Mouse (Mus musculus) limb, embryonic 15.5 days (tissue): ENCODE measurements at regions not wholly inside any gene's neighbourhood (a gene's known extent, or its start where the extent isn't known, plus 50 kb on each side); places are given as distances from the start of the nearest gene placed in this dataset.

Experiments
- ATAC-seq: fragments of 200-750 bp; cut with Nextera tagmentation; 2 replicates; pipeline ENCODE4 v1.8.0; 2017; ENCODE audit warnings: low read depth, moderate TSS enrichment; ENCODE audit not compliant: insufficient number of reproducible peaks, low FRiP score, low TSS enrichment
- H3K27ac ChIP-seq: fragments of 300-500 bp; sonication (generic); 2 replicates; pipeline ENCODE4 v1.5.1; 2015; ENCODE audit warnings: moderate library complexity, mild to moderate bottlenecking, inconsistent platforms
- H3K27me3 ChIP-seq: fragments of 300-500 bp; sonication (generic); 2 replicates; pipeline ENCODE4 v1.6.1; 2015; ENCODE audit warnings: inconsistent platforms
- H3K36me3 ChIP-seq: fragments of 300-500 bp; sonication (generic); 2 replicates; pipeline ENCODE4 v1.6.1; 2015; ENCODE audit warnings: inconsistent platforms
- H3K4me1 ChIP-seq: fragments of 300-500 bp; sonication (generic); 2 replicates; pipeline ENCODE4 v1.6.1; 2015; ENCODE audit warnings: inconsistent platforms
- H3K4me2 ChIP-seq: fragments of 300-500 bp; sonication (generic); 2 replicates; pipeline ENCODE4 v1.6.1; 2015; ENCODE audit warnings: mild to moderate bottlenecking, inconsistent platforms
- H3K4me3 ChIP-seq: fragments of 300-500 bp; sonication (generic); 2 replicates; pipeline ENCODE4 v1.5.1; 2015; ENCODE audit warnings: mild to moderate bottlenecking, inconsistent platforms
- H3K9ac ChIP-seq: fragments of 300-500 bp; sonication (generic); 2 replicates; pipeline ENCODE4 v1.6.1; 2015; ENCODE audit warnings: inconsistent platforms
- H3K9me3 ChIP-seq: fragments of 300-500 bp; sonication (generic); 2 replicates; pipeline ENCODE4 v1.6.1; 2016; ENCODE audit warnings: inconsistent platforms
- WGBS: fragments of 180-500 bp; shearing (Covaris S2); methylation state at CpG from one replicate; pipeline ENCODE4 v1.1.7; 2015; 5-methylcytosine and 5-hydroxymethylcytosine counted together

DNA sequence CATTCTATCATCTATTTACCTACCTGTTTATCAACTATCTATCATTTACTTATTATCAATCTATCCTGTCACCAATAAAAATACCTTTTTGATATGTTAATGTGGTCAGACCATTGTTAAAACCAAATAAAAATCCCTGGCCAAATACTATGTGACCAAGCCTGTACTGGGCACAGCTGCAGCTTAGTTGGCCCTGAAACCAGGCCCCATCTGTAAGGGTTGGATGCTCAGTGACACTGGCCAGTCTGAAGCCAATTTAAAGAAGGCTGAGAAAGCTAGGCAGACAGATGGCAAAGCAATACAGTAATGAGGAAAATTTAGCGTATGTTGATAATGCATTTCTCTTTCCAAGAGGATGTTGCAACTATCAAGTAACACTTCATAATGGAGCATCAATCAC lies 217.8 kb downstream of the Samd5 start:
- Histone ChIP-seq H3K4me1 (no peaks in the 10 kb centered on the region), H3K9me3 (no peaks in the 10 kb centered on the region), H3K4me3 (no peak overlapping the region), H3K4me2 (no peak overlapping the region), H3K27ac (no peak overlapping the region), H3K36me3 (no peaks in the 10 kb centered on the region), H3K9ac (no peak overlapping the region), H3K27me3 (no peaks in the 10 kb centered on the region)
- 84% methylated on average over 1 of the region's 1 CpGs for WGBS
- no peak for ATAC-seq

- H3K27ac ChIP-seq = no peak overlapping the region
- ATAC-seq = no peak
- H3K4me2 ChIP-seq = no peak overlapping the region
- H3K4me1 ChIP-seq = no peaks in the 10 kb centered on the region
- 44% methylated on average over 4 of the region's 4 CpGs for WGBS
- no peaks in the 10 kb centered on the region for H3K27me3 ChIP-seq
- H3K9me3 ChIP-seq = no peaks in the 10 kb centered on the region
- no peak overlapping the region for H3K4me3 ChIP-seq
- H3K36me3 ChIP-seq = no peaks in the 10 kb centered on the region
- H3K9ac ChIP-seq = no peak overlapping the region
Measured at GRCm38 (mm10) chr10:9439072-9439471, 235.9 kb downstream of the Samd5 start.

GRCm38 (mm10) chr10:9438366-9438765 lies 236.6 kb downstream of the Samd5 start:
- no peak for ATAC-seq
- Histone ChIP-seq H3K27ac (no peak overlapping the region), H3K4me3 (no peak overlapping the region), H3K36me3 (no peaks in the 10 kb centered on the region), H3K9ac (no peak overlapping the region), H3K4me1 (no peaks in the 10 kb centered on the region), H3K4me2 (no peak overlapping the region), H3K27me3 (no peaks in the 10 kb centered on the region), H3K9me3 (no peaks in the 10 kb centered on the region)
- WGBS = 40% methylated on average over 4 of the region's 4 CpGs

GRCm38 (mm10) chr10:9429085-9429484 lies 245.9 kb downstream of the Samd5 start:
- Histone ChIP-seq H3K4me2 (no peak overlapping the region), H3K4me1 (no peaks in the 10 kb centered on the region), H3K9me3 (no peaks in the 10 kb centered on the region), H3K27me3 (no peaks in the 10 kb centered on the region), H3K4me3 (no peak overlapping the region), H3K27ac (no peak overlapping the region), H3K9ac (no peak overlapping the region), H3K36me3 (no peaks in the 10 kb centered on the region)
- ATAC-seq = no peak
- 96% methylated on average over 2 of the region's 2 CpGs for WGBS

DNA sequence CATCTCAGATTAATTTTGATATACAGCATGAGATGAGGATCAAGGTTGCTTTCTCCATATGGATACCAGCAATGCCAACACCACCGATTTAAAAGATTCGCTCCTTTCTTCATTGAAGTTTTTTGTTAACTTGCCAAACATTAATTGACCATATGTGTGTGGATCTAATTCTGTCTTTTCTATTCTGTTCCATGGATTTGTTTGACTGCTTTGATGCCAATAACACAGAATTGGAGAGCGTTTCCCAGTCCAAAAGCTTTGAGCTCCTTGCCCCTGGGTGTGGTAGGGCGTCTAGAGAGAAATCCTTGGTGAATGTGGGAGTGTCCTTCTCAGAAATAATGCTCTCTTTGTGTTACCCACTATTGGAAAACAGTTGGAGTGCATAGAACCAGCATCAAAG lies 254.3 kb downstream of the Samd5 start:
- no peaks in the 10 kb centered on the region for H3K36me3 ChIP-seq
- no peak overlapping the region for H3K9ac ChIP-seq
- no peak overlapping the region for H3K4me3 ChIP-seq
- H3K27me3 ChIP-seq = no peaks in the 10 kb centered on the region
- H3K4me2 ChIP-seq = no peak overlapping the region
- ATAC-seq = no peak
- 59% methylated on average over 4 of the region's 4 CpGs for WGBS
- no peak overlapping the region for H3K27ac ChIP-seq
- no peaks in the 10 kb centered on the region for H3K9me3 ChIP-seq
- no peaks in the 10 kb centered on the region for H3K4me1 ChIP-seq

DNA sequence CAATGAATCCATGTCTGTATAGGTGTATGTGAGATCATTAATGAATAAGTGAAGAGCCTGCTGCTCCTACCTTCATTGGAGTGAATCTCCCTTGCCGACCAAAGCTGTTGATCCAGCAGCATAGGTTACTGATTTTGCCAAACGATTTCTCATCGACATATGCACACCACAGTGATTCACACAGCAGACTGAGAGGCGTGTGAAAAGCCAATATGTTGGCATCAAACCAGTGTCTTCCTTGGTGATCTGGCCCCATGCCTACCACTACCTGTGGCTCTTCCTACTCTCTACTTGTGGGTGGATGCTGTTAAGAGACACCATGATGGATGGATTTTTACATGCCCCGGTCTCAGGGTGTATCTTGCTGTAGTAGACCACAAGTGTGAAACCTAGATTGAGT lies 258.3 kb downstream of the Samd5 start:
- no peaks in the 10 kb centered on the region for H3K4me1 ChIP-seq
- no peaks in the 10 kb centered on the region for H3K36me3 ChIP-seq
- H3K4me3 ChIP-seq = no peak overlapping the region
- no peaks in the 10 kb centered on the region for H3K9me3 ChIP-seq
- 92% methylated on average over 5 of the region's 5 CpGs for WGBS
- no peak for ATAC-seq
- no peaks in the 10 kb centered on the region for H3K27me3 ChIP-seq
- H3K27ac ChIP-seq = no peak overlapping the region
- no peak overlapping the region for H3K9ac ChIP-seq
- no peak overlapping the region for H3K4me2 ChIP-seq

- no peak overlapping the region for H3K27ac ChIP-seq
- no peaks in the 10 kb centered on the region for H3K27me3 ChIP-seq
- no peaks in the 10 kb centered on the region for H3K9me3 ChIP-seq
- no peak overlapping the region for H3K4me2 ChIP-seq
- no peaks in the 10 kb centered on the region for H3K4me1 ChIP-seq
- no peak overlapping the region for H3K4me3 ChIP-seq
- no peaks in the 10 kb centered on the region for H3K36me3 ChIP-seq
- no peak overlapping the region for H3K9ac ChIP-seq
- ATAC-seq = no peak
- WGBS = 43% methylated on average over 4 of the region's 4 CpGs
Measured at GRCm38 (mm10) chr10:9406101-9406500, 268.9 kb downstream of the Samd5 start.

- no peak for ATAC-seq
- Histone ChIP-seq H3K27ac (no peak overlapping the region), H3K4me1 (0 out of 2 replicates have a peak, but pooled peaks cover 3% of the 10 kb centered on the region), H3K4me3 (no peak overlapping the region), H3K9ac (no peak overlapping the region), H3K4me2 (no peak overlapping the region), H3K36me3 (no peaks in the 10 kb centered on the region), H3K27me3 (no peaks in the 10 kb centered on the region), H3K9me3 (no peaks in the 10 kb centered on the region)
- 83% methylated on average over 2 of the region's 2 CpGs for WGBS
Measured at GRCm38 (mm10) chr10:9405417-9405816, 269.6 kb downstream of the Samd5 start.

GRCm38 (mm10) chr10:9404963-9405362 lies 270.0 kb downstream of the Samd5 start:
- ATAC-seq = no peak
- Histone ChIP-seq H3K4me2 (no peak overlapping the region), H3K9ac (no peak overlapping the region), H3K27me3 (no peaks in the 10 kb centered on the region), H3K36me3 (no peaks in the 10 kb centered on the region), H3K9me3 (no peaks in the 10 kb centered on the region), H3K4me1 (0 out of 2 replicates have a peak, but pooled peaks cover 3% of the 10 kb centered on the region), H3K27ac (no peak overlapping the region), H3K4me3 (no peak overlapping the region)
- 82% methylated on average over 6 of the region's 6 CpGs for WGBS

- Histone ChIP-seq H3K4me1 (0 out of 2 replicates have a peak, but pooled peaks cover 3% of the 10 kb centered on the region), H3K4me3 (no peak overlapping the region), H3K4me2 (no peak overlapping the region), H3K27me3 (no peaks in the 10 kb centered on the region), H3K27ac (no peak overlapping the region), H3K9me3 (no peaks in the 10 kb centered on the region), H3K36me3 (no peaks in the 10 kb centered on the region), H3K9ac (no peak overlapping the region)
- 47% methylated on average over 15 of the region's 15 CpGs for WGBS
- no peak for ATAC-seq
Measured at GRCm38 (mm10) chr10:9400911-9401617, 273.9 kb downstream of the Samd5 start.

DNA sequence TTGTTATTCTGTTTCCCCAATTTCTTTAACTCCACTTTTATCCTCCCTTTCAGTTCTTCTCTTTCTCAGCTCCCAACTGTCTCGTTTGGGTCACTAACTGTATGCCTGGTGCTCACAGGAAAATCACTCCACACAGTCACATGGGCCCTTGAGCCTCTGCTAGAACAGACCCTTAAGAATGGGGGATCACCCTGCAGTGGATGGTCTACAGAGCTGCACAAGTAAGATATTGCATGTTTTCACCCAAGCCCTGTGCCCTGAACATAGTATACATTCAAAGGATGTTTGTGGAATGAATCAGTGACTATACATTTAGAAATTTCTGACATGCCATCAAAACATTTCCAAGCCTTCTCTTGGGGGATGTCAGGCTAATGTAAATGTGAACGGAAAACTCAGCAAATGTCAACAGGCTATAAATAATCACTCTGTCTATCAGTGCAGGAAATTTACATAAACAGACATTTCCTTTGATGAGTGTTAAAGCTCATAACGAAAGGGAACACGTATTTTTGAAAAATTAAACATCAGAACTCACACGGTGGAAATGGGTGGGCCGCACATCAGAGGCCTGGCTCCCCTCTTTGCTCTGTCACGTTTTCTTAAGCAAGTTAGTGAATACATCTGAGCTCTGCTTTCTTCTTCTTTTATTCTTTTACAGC lies 297.4 kb downstream of the Samd5 start:
- Histone ChIP-seq H3K9ac (no peak overlapping the region), H3K4me1 (no peaks in the 10 kb centered on the region), H3K27me3 (no peaks in the 10 kb centered on the region), H3K9me3 (no peaks in the 10 kb centered on the region), H3K36me3 (no peaks in the 10 kb centered on the region), H3K27ac (no peak overlapping the region), H3K4me2 (no peak overlapping the region), H3K4me3 (no peak overlapping the region)
- WGBS = 54% methylated on average over 7 of the region's 7 CpGs
- ATAC-seq = no peak

DNA sequence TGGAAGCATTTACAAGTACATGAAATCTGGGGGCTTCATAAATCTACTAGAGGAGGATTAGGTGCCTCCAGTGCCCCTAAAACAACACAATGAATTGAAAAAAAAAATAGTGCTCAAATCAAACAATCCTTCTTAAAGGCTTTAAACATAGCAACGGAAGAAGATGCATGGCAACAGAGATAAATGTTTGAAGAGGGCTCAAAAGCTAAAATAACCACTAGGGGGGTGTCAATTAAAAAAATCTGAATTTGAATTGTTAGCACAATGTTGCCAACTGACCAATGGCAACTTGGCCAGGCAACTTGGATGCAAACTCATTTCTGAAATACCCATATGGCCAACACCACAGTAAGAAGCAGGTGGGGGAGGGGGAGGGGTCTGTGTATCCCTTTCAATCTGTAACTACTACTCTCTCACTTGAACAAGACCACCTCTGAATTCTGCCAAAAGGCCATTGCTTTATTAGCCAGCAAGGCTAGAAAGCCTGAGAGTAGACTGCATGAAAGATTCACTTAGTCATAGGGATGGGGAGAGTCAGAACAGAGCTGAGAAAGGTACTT lies 312.6 kb downstream of the Samd5 start:
- no peak for ATAC-seq
- H3K4me1 ChIP-seq = no peaks in the 10 kb centered on the region
- H3K9me3 ChIP-seq = no peaks in the 10 kb centered on the region
- no peak overlapping the region for H3K4me2 ChIP-seq
- 80% methylated on average over 1 of the region's 1 CpGs for WGBS
- H3K4me3 ChIP-seq = no peak overlapping the region
- H3K27me3 ChIP-seq = no peaks in the 10 kb centered on the region
- H3K9ac ChIP-seq = no peak overlapping the region
- H3K36me3 ChIP-seq = no peaks in the 10 kb centered on the region
- H3K27ac ChIP-seq = no peak overlapping the region
